Mouse (Mus musculus): ENCODE data around the gene Stxbp4. TPM values are rescaled to one million over a fixed set of nuclear protein-coding genes. Genes with fewer than 3 reads are reported as not detected.

Gene Stxbp4
- total and polyA plus RNA-seq, 2 experiments from 2014 or later, result 9.1 to 9.9 TPM

GRCm38 (mm10) chr11:90552303-90553201 is 85.3 kb downstream of the Stxbp4 start:
- DNase-seq (ENCODE audit: low spot score) (peak; percentile 30), ATAC-seq (peak; percentile 62; the same call in 1 of the 2 replicates)
- peak overlapping the region; percentile 26; the same call in 1 of the 2 replicates for H3K27ac ChIP-seq
- H3K36me3 ChIP-seq (ENCODE audit: insufficient read depth, low read length), result no peaks in the 10 kb centered on the region
- H3K4me3 ChIP-seq (ENCODE audit: low read length), result no peak overlapping the region
- no peaks in the 10 kb centered on the region for H3K4me1 ChIP-seq (ENCODE audit: insufficient read depth, low read length)
- 51% methylated on average over 18 of the region's 18 CpGs for WGBS
- H3K27me3 ChIP-seq (ENCODE audit: insufficient read depth, low read length), result no peaks in the 10 kb centered on the region
- no peak overlapping the region for H3K4me2 ChIP-seq (ENCODE audit: low read depth, low read length)
- no peaks in the 10 kb centered on the region for H3K9me3 ChIP-seq (ENCODE audit: low read length)
- H3K9ac ChIP-seq (replicated peaks; ENCODE audit: low read length), result no peak overlapping the region
- no peak for TF ChIP-seq CTCF (IDR thresholded peaks at IDR 0.05; ENCODE audit: low read depth)

- Histone ChIP-seq H3K4me1 (ENCODE audit: insufficient read depth, low read length) (no peaks in the 10 kb centered on the region), H3K4me3 (ENCODE audit: low read length) (no peak overlapping the region), H3K9ac (replicated peaks; ENCODE audit: low read length) (no peak overlapping the region), H3K36me3 (ENCODE audit: insufficient read depth, low read length) (no peaks in the 10 kb centered on the region), H3K4me2 (ENCODE audit: low read depth, low read length) (peak overlapping the region; percentile 11; the same call in 1 of the 2 replicates), H3K27ac (peak overlapping the region; percentile 59), H3K27me3 (ENCODE audit: insufficient read depth, low read length) (no peaks in the 10 kb centered on the region), H3K9me3 (ENCODE audit: low read length) (no peaks in the 10 kb centered on the region)
- WGBS, result 14% methylated on average over 13 of the region's 13 CpGs
- TF ChIP-seq CTCF (IDR thresholded peaks at IDR 0.05; ENCODE audit: low read depth), result no peak
- DNase-seq (ENCODE audit: low spot score) (peak; percentile 63), ATAC-seq (peak; percentile 81)
Observed at GRCm38 (mm10) chr11:90548560-90548959, 89.3 kb downstream of the Stxbp4 start.

- H3K4me3 ChIP-seq (ENCODE audit: low read length), result no peak overlapping the region
- H3K9me3 ChIP-seq (ENCODE audit: low read length), result no peaks in the 10 kb centered on the region
- no peak for TF ChIP-seq CTCF (IDR thresholded peaks at IDR 0.05; ENCODE audit: low read depth)
- no peaks in the 10 kb centered on the region for H3K4me1 ChIP-seq (ENCODE audit: insufficient read depth, low read length)
- H3K36me3 ChIP-seq (ENCODE audit: insufficient read depth, low read length), result no peaks in the 10 kb centered on the region; the same call in 1 of the 2 replicates
- H3K9ac ChIP-seq (replicated peaks; ENCODE audit: low read length), result no peak overlapping the region
- ATAC-seq (no peak), DNase-seq (ENCODE audit: low spot score) (no peak)
- H3K27ac ChIP-seq, result no peak overlapping the region
- H3K27me3 ChIP-seq (ENCODE audit: insufficient read depth, low read length), result no peaks in the 10 kb centered on the region
- no peak overlapping the region for H3K4me2 ChIP-seq (ENCODE audit: low read depth, low read length)
- WGBS, result 93% methylated on average over 7 of the region's 7 CpGs
Observed at GRCm38 (mm10) chr11:90538636-90539263, 99.1 kb downstream of the Stxbp4 start.

- Histone ChIP-seq H3K36me3 (ENCODE audit: insufficient read depth, low read length) (no peaks in the 10 kb centered on the region), H3K4me2 (ENCODE audit: low read depth, low read length) (no peak overlapping the region), H3K4me1 (ENCODE audit: insufficient read depth, low read length) (no peaks in the 10 kb centered on the region), H3K9me3 (ENCODE audit: low read length) (no peaks in the 10 kb centered on the region), H3K9ac (replicated peaks; ENCODE audit: low read length) (no peak overlapping the region), H3K4me3 (ENCODE audit: low read length) (no peak overlapping the region), H3K27ac (no peak overlapping the region), H3K27me3 (ENCODE audit: insufficient read depth, low read length) (no peaks in the 10 kb centered on the region)
- 95% methylated on average over 2 of the region's 2 CpGs for WGBS
- ATAC-seq (no peak), DNase-seq (ENCODE audit: low spot score) (no peak)
- no peak for TF ChIP-seq CTCF (IDR thresholded peaks at IDR 0.05; ENCODE audit: low read depth)
Observed at GRCm38 (mm10) chr11:90525311-90525710, 112.6 kb downstream of the Stxbp4 start.

GRCm38 (mm10) chr11:90521040-90521439 is 116.8 kb downstream of the Stxbp4 start:
- Histone ChIP-seq H3K4me3 (ENCODE audit: low read length) (no peak overlapping the region), H3K27me3 (ENCODE audit: insufficient read depth, low read length) (no peaks in the 10 kb centered on the region), H3K27ac (no peak overlapping the region), H3K36me3 (ENCODE audit: insufficient read depth, low read length) (no peaks in the 10 kb centered on the region), H3K9ac (replicated peaks; ENCODE audit: low read length) (no peak overlapping the region), H3K9me3 (ENCODE audit: low read length) (no peaks in the 10 kb centered on the region), H3K4me1 (ENCODE audit: insufficient read depth, low read length) (no peaks in the 10 kb centered on the region), H3K4me2 (ENCODE audit: low read depth, low read length) (no peak overlapping the region)
- TF ChIP-seq CTCF (IDR thresholded peaks at IDR 0.05; ENCODE audit: low read depth), result no peak
- DNase-seq (ENCODE audit: low spot score), result peak; percentile 46
- 36% methylated on average over 8 of the region's 8 CpGs for WGBS
- no peak for ATAC-seq

GRCm38 (mm10) chr11:90517750-90518149 is 120.1 kb downstream of the Stxbp4 start:
- H3K27ac ChIP-seq, result no peak overlapping the region
- no peak overlapping the region for H3K4me2 ChIP-seq (ENCODE audit: low read depth, low read length)
- WGBS, result 86% methylated on average over 1 of the region's 1 CpGs
- H3K4me1 ChIP-seq (ENCODE audit: insufficient read depth, low read length), result no peaks in the 10 kb centered on the region
- no peak overlapping the region for H3K9ac ChIP-seq (replicated peaks; ENCODE audit: low read length)
- no peaks in the 10 kb centered on the region for H3K27me3 ChIP-seq (ENCODE audit: insufficient read depth, low read length)
- ATAC-seq, result no peak
- DNase-seq (ENCODE audit: low spot score), result no peak
- no peak overlapping the region for H3K4me3 ChIP-seq (ENCODE audit: low read length)
- H3K9me3 ChIP-seq (ENCODE audit: low read length), result no peaks in the 10 kb centered on the region
- no peak for TF ChIP-seq CTCF (IDR thresholded peaks at IDR 0.05; ENCODE audit: low read depth)
- no peaks in the 10 kb centered on the region for H3K36me3 ChIP-seq (ENCODE audit: insufficient read depth, low read length)

Data from hindbrain, postnatal 0 days (tissue).